In the genomic region with DNA sequence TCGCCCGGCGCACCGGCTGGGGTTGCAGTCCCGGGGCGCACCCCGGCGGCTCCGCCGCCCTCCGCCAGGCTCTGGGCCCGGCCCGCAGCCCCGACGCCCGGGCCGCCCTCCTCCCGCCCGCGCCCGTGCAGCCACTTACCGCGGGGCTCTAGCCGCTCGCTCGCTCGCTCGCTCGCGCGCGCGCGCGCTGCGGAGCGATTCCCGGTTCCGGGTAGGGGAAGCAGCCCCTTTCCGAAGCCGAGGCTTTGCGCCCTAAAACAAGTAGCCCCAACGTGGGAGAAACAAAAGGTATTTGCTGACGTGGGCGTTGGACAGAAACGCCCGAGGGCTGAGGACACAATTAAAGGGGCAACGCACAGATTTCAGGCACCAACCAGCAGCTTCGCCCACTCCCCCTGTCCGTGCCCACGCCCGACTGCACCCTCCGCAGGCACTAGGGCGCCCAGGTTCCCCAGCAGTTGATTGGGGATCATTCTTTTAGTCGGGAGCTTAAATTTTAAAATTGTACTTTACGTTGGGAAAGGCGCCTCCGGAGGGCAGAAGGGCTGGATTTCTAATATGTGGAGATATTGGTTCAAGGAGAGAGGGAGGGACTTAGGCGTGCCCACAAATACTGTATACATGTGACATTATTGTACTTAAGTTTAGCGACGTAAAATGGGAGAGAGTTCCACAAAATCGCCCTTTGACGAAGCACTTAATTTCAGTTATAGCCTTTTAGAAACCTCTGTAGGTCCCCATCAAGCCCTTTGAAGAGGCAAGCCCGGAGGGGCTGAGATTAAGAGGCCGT, we compare ENCODE assay signal across 8 mouse cellular contexts. TPM values are rescaled to one million over a fixed set of nuclear protein-coding genes. Genes with fewer than 3 reads are reported as not detected.
DNase-seq lines count a peak whose midpoint lies in the region; ATAC-seq and TF ChIP-seq lines count a peak whose summit lies in the region.

TSS of gene Zbtb8a (minus strand) at position 516 of the 790 bp plus-strand sequence.

- H3K36me3 ChIP-seq in hindbrain, embryonic 16.5 days (ENCODE audit: control insufficient read depth, insufficient read depth, low read length), result no peaks in the 10 kb centered on the region
- no peaks in the 10 kb centered on the region for H3K36me3 ChIP-seq in small intestine, adult 2 months (ENCODE audit: control insufficient read depth, insufficient read depth, low read length)

- peak; percentile 81 for ATAC-seq in hindbrain, embryonic 16.5 days
- ATAC-seq in megakaryocyte, adult 5-6 weeks (ENCODE audit: poor library complexity, severe bottlenecking), result peak; percentile 53

- H3K4me2 ChIP-seq in hindbrain, embryonic 16.5 days (ENCODE audit: low read length), result peak within 1 kb of the TSS; percentile 80

- peak; percentile 95 for DNase-seq in heart, adult 11 months
- DNase-seq in heart, postnatal 25 days (ENCODE audit: low spot score), result no peak
- peak; percentile 60 for DNase-seq in cerebellum, adult 9-11 months
- DNase-seq in frontal cortex, postnatal 14 days (ENCODE audit: low spot score in 2 of 2), result peak; percentile 11 to 37
- DNase-seq in left cerebral cortex, postnatal 10 days (ENCODE audit: extremely low spot score in 1 of 2, low spot score in 2 of 2), result peak; percentile 34 to 61

- peak; percentile 44; the same call in 1 of the 2 replicates for TF ChIP-seq POLR2A in small intestine, adult 2 months (IDR thresholded peaks at IDR 0.05; ENCODE audit: low read depth, low read length)

- no peak for TF ChIP-seq CTCF in small intestine, adult 2 months (IDR thresholded peaks at IDR 0.05; ENCODE audit: extremely low read depth, insufficient read length, insufficient replicate concordance, low read depth, low read length)

- WGBS in hindbrain, embryonic 16.5 days, result 1% methylated on average over 64 of the region's 65 CpGs
- 2% methylated on average over 65 of the region's 65 CpGs for WGBS in small intestine, adult 2 months

- H3K9me3 ChIP-seq in hindbrain, embryonic 16.5 days (ENCODE audit: control insufficient read depth, low read length), result no peaks in the 10 kb centered on the region

- intact Hi-C loops in heart, postnatal 25 days (cut with DNase I), result no loop called here
- intact Hi-C loops in left cerebral cortex, postnatal 10 days (cut with DNase I), result no loop called here

- peak within 1 kb of the TSS; percentile 92 for H3K9ac ChIP-seq in hindbrain, embryonic 16.5 days (ENCODE audit: low read depth, low read length)

- peak within 1 kb of the TSS; percentile 92 for H3K27ac ChIP-seq in hindbrain, embryonic 16.5 days (ENCODE audit: low read depth, low read length)
- peak within 1 kb of the TSS; percentile 70 for H3K27ac ChIP-seq in small intestine, adult 2 months (ENCODE audit: insufficient read depth, low read depth, low read length)

- peak within 1 kb of the TSS; percentile 83 for H3K4me3 ChIP-seq in hindbrain, embryonic 16.5 days (ENCODE audit: low read length)
- H3K4me3 ChIP-seq in small intestine, adult 2 months (ENCODE audit: low read depth, low read length), result peak within 1 kb of the TSS; percentile 75

- H3K27me3 ChIP-seq in hindbrain, embryonic 16.5 days (replicated peaks; ENCODE audit: control insufficient read depth, insufficient read depth, low read length), result no peaks in the 10 kb centered on the region
- H3K27me3 ChIP-seq in small intestine, adult 2 months (ENCODE audit: control insufficient read depth, insufficient read depth, low read length), result no peaks in the 10 kb centered on the region

- peaks cover 12% of the 10 kb centered on the region for H3K4me1 ChIP-seq in hindbrain, embryonic 16.5 days (ENCODE audit: control insufficient read depth, insufficient read depth, low read depth, low read length)
- H3K4me1 ChIP-seq in small intestine, adult 2 months (ENCODE audit: control insufficient read depth, insufficient read depth, insufficient read length, low read length), result peaks cover 15% of the 10 kb centered on the region; the same call in 1 of the 2 replicates

RNA-seq across cellular contexts. Expression of gene Zbtb8a, which starts in this region (rescaled TPM):
- 1 to 10 TPM; 3.5 to 3.7 TPM for total RNA-seq in heart, postnatal 25 days (2021)
- polyA plus RNA-seq in hindbrain, embryonic 16.5 days (2015; fragmentation: Nextera tagmentation; extraction: Ambion mirVana), result 21.7 and 22.0 TPM in 2 replicates
- 1 to 10 TPM; 7.6 to 8.5 TPM for total RNA-seq in left cerebral cortex, postnatal 10 days (2021)
- total RNA-seq in megakaryocyte, adult 5-6 weeks (2015), result 3.0 and 3.3 TPM in 2 replicates
- 9.3 and 9.4 TPM in 2 replicates for total RNA-seq in megakaryocyte, adult 5-6 weeks (2017)
- polyA plus RNA-seq in small intestine, adult 2 months (2012; rRNA removed), result 2.3 and 5.0 TPM in 2 replicates
